Mouse (Mus musculus) liver, adult 2 months (tissue): ENCODE measurements around the gene Fgf11. TPM values are rescaled to one million over a fixed set of nuclear protein-coding genes. Genes with fewer than 3 reads are reported as not detected.
A peak's percentile ranks its signal among the peaks of the same experiment; 100 is the strongest.

Source experiments
- DNase-seq: peaks from one replicate; pipeline ENCODE4 v3.0.0-alpha.2; 2011; ENCODE audit warnings: low read depth, low spot score; ENCODE audit errors: extremely low read depth
- H3K27ac ChIP-seq: fragments of 200-500 bp; replicated peaks from 2 replicates; pipeline ENCODE4 v1.5.1; 2012; ENCODE audit warnings: low read depth, mild to moderate bottlenecking, control low read depth, inconsistent platforms, low read length; ENCODE audit not compliant: insufficient read depth
- H3K27me3 ChIP-seq: fragments of 200-500 bp; 2 replicates; pipeline ENCODE4 v1.6.1; 2012; ENCODE audit warnings: mild to moderate bottlenecking, moderate library complexity, low read length, inconsistent platforms; ENCODE audit not compliant: control insufficient read depth, insufficient read depth
- H3K36me3 ChIP-seq: fragments of 200-500 bp; 2 replicates; pipeline ENCODE4 v1.6.1; 2012; ENCODE audit warnings: low read length, inconsistent platforms; ENCODE audit not compliant: control insufficient read depth, insufficient read depth
- H3K4me1 ChIP-seq: fragments of 200-500 bp; 2 replicates; pipeline ENCODE4 v1.6.1; 2011; ENCODE audit warnings: low read length; ENCODE audit not compliant: control insufficient read depth, insufficient read depth
- H3K4me3 ChIP-seq: fragments of 200-500 bp; 2 replicates; pipeline ENCODE4 v1.5.1; 2011; ENCODE audit warnings: low read depth, mild to moderate bottlenecking, control low read depth, low read length, moderate library complexity; ENCODE audit not compliant: insufficient read depth
- H3K79me2 ChIP-seq: fragments of 200-500 bp; 2 replicates; pipeline ENCODE4 v1.6.1; 2012; ENCODE audit warnings: inconsistent platforms, mild to moderate bottlenecking, low read length, moderate library complexity; ENCODE audit not compliant: control insufficient read depth, insufficient read depth
- H3K9ac ChIP-seq: fragments of 200-500 bp; 2 replicates; pipeline ENCODE4 v1.6.1; 2012; ENCODE audit warnings: low read depth, mild to moderate bottlenecking, control low read depth, inconsistent platforms, low read length
- CTCF ChIP-seq: fragments of 200-500 bp; IDR thresholded peaks from 2 replicates; pipeline ENCODE4 v1.5.1; 2011; ENCODE audit warnings: low read depth, low read length, control low read depth
- POLR2A ChIP-seq: fragments of 200-500 bp; IDR thresholded peaks from 2 replicates; pipeline ENCODE4 v1.6.1; 2011; ENCODE audit warnings: low read length, control low read depth; ENCODE audit not compliant: insufficient read depth; ENCODE audit errors: extremely low read depth
- WGBS: fragments of 180-500 bp; shearing (Covaris S2); methylation state at CpG from one replicate; pipeline ENCODE4 v1.1.7; 2018; 5-methylcytosine and 5-hydroxymethylcytosine counted together
- polyA plus RNA-seq: library from polyadenylated mRNA; depleted of rRNA; stranded (reverse); fragments of >200 nt; gene quantifications from 2 replicates; pipeline ENCODE4 v1.2.3, GENCODE M21; 2012
- total RNA-seq: library from RNA; depleted of rRNA; stranded (reverse); fragments of >200 nt; gene quantifications from 2 replicates; pipeline ENCODE4 v1.2.3, GENCODE M21; 2014

The Fgf11 gene
- total and polyA plus RNA-seq, 2 experiments = 0.18 to 0.33 TPM

GRCm38 (mm10) chr11:69836703-69837576 is 35.3 kb upstream of the Fgf11 start:
- Histone ChIP-seq H3K27me3 (0 out of 2 replicates have a peak, but pooled peaks cover 3% of the 10 kb centered on the region), H3K36me3 (no peaks in the 10 kb centered on the region), H3K4me1 (peaks cover 2% of the 10 kb centered on the region), H3K9ac (peak overlapping the region; percentile 53), H3K27ac (no peak overlapping the region), H3K4me3 (peak overlapping the region; percentile 72), H3K79me2 (no peaks in the 10 kb centered on the region)
- 7% methylated on average over 49 of the region's 52 CpGs for WGBS
- no peak for TF ChIP-seq CTCF
- no peak for TF ChIP-seq POLR2A
- no peak for DNase-seq

GRCm38 (mm10) chr11:69835966-69836335 is 34.3 kb upstream of the Fgf11 start:
- Histone ChIP-seq H3K4me1 (peaks cover 2% of the 10 kb centered on the region), H3K79me2 (no peaks in the 10 kb centered on the region), H3K27ac (no peak overlapping the region), H3K36me3 (no peaks in the 10 kb centered on the region), H3K4me3 (no peak overlapping the region), H3K9ac (no peak overlapping the region), H3K27me3 (0 out of 2 replicates have a peak, but pooled peaks cover 3% of the 10 kb centered on the region)
- WGBS = 34% methylated on average over 4 of the region's 4 CpGs
- DNase-seq = no peak
- no peak for TF ChIP-seq POLR2A
- TF ChIP-seq CTCF = no peak

- H3K9ac ChIP-seq = no peak overlapping the region
- no peak overlapping the region for H3K4me3 ChIP-seq
- H3K36me3 ChIP-seq = no peaks in the 10 kb centered on the region
- no peak for DNase-seq
- H3K79me2 ChIP-seq = no peaks in the 10 kb centered on the region
- WGBS = 64% methylated on average over 9 of the region's 9 CpGs
- no peak overlapping the region for H3K27ac ChIP-seq
- H3K27me3 ChIP-seq = 0 out of 2 replicates have a peak, but pooled peaks cover 3% of the 10 kb centered on the region
- peaks cover 2% of the 10 kb centered on the region for H3K4me1 ChIP-seq
- TF ChIP-seq CTCF = no peak
Observed at GRCm38 (mm10) chr11:69835326-69835965, 33.8 kb upstream of the Fgf11 start.

GRCm38 (mm10) chr11:69834001-69834549 is 32.4 kb upstream of the Fgf11 start:
- H3K9ac ChIP-seq = no peak overlapping the region
- no peak overlapping the region for H3K4me3 ChIP-seq
- no peak for TF ChIP-seq POLR2A
- TF ChIP-seq CTCF = no peak
- no peak overlapping the region for H3K27ac ChIP-seq
- no peaks in the 10 kb centered on the region for H3K4me1 ChIP-seq
- H3K27me3 ChIP-seq = 0 out of 2 replicates have a peak, but pooled peaks cover 3% of the 10 kb centered on the region
- no peaks in the 10 kb centered on the region for H3K79me2 ChIP-seq
- no peaks in the 10 kb centered on the region for H3K36me3 ChIP-seq
- WGBS = 33% methylated on average over 45 of the region's 48 CpGs
- DNase-seq = no peak

- no peak overlapping the region for H3K9ac ChIP-seq
- no peak for DNase-seq
Observed at GRCm38 (mm10) chr11:69833554-69833953, 31.9 kb upstream of the Fgf11 start.

More at GRCm38 (mm10) chr11:69833554-69833953, 31.9 kb upstream of the Fgf11 start:
- no peak overlapping the region for H3K27ac ChIP-seq
- H3K79me2 ChIP-seq = no peaks in the 10 kb centered on the region
- H3K27me3 ChIP-seq = 0 out of 2 replicates have a peak, but pooled peaks cover 3% of the 10 kb centered on the region
- WGBS = 72% methylated on average over 8 of the region's 8 CpGs
- no peaks in the 10 kb centered on the region for H3K36me3 ChIP-seq
- no peak overlapping the region for H3K4me3 ChIP-seq
- no peaks in the 10 kb centered on the region for H3K4me1 ChIP-seq
- TF ChIP-seq CTCF (no peak), POLR2A (no peak)
